Mouse (Mus musculus) hindbrain, embryonic 12.5 days (tissue): ENCODE measurements around the gene Gm28051. TPM values are rescaled to one million over a fixed set of nuclear protein-coding genes. Genes with fewer than 3 reads are reported as not detected.

ENCODE experiments used
- ATAC-seq: fragments of 200-750 bp; cut with Nextera tagmentation; 2 replicates; pipeline ENCODE4 v1.8.0; 2017; ENCODE audit warnings: moderate TSS enrichment; ENCODE audit not compliant: low FRiP score
- H3K27ac ChIP-seq: fragments of 300-500 bp; sonication (generic); 2 replicates; pipeline ENCODE4 v1.5.1; 2016; ENCODE audit warnings: mild to moderate bottlenecking
- H3K27me3 ChIP-seq: fragments of 300-500 bp; sonication (generic); 2 replicates; pipeline ENCODE4 v1.6.1; 2016; ENCODE audit warnings: mild to moderate bottlenecking
- H3K36me3 ChIP-seq: fragments of 300-500 bp; sonication (generic); 2 replicates; pipeline ENCODE4 v1.6.1; 2016; ENCODE audit warnings: mild to moderate bottlenecking
- H3K4me1 ChIP-seq: fragments of 300-500 bp; sonication (generic); 2 replicates; pipeline ENCODE4 v1.6.1; 2016
- H3K4me2 ChIP-seq: fragments of 300-500 bp; sonication (generic); replicated peaks from 2 replicates; pipeline ENCODE4 v1.6.1; 2016; ENCODE audit warnings: mild to moderate bottlenecking
- H3K4me3 ChIP-seq: fragments of 300-500 bp; sonication (generic); 2 replicates; pipeline ENCODE4 v1.5.1; 2016; ENCODE audit warnings: mild to moderate bottlenecking
- H3K9ac ChIP-seq: fragments of 300-500 bp; sonication (generic); 2 replicates; pipeline ENCODE4 v1.6.1; 2016; ENCODE audit warnings: mild to moderate bottlenecking, moderate library complexity
- H3K9me3 ChIP-seq: fragments of 300-500 bp; sonication (generic); replicated peaks from 2 replicates; pipeline ENCODE4 v1.6.1; 2016; ENCODE audit warnings: mild to moderate bottlenecking
- WGBS: fragments of 180-500 bp; shearing (Covaris S2); methylation state at CpG from one replicate; pipeline ENCODE4 v1.1.7; 2016; 5-methylcytosine and 5-hydroxymethylcytosine counted together
- polyA plus RNA-seq: library from polyadenylated mRNA; unstranded; fragments of >200 nt; fragmentation: Nextera tagmentation; extraction: Ambion mirVana; gene quantifications from 2 replicates; pipeline ENCODE4 v1.2.1, GENCODE M21; 2016

Gene Gm28051
- polyA plus RNA-seq, result not detected in 2 replicates

GRCm38 (mm10) chr12:102757689-102758402, at the start of gene Gm28051, which contains the start of the genes Gon7 and Ubr7:
Gm28051 (minus strand) TSS chr12:102757765.
Gon7 (minus strand) TSS chr12:102757803.
Ubr7 (plus strand) TSS chr12:102757967.
- under 1% methylated on average over 73 of the region's 73 CpGs for WGBS
- peaks cover 17% of the 10 kb centered on the region for H3K4me1 ChIP-seq
- H3K4me3 ChIP-seq, result peak within 1 kb of the TSS; percentile 85
- H3K4me2 ChIP-seq, result peak within 1 kb of the TSS; percentile 77
- H3K36me3 ChIP-seq, result 0 out of 2 replicates have a peak, but pooled peaks cover 2% of the 10 kb centered on the region
- peak within 1 kb of the TSS; percentile 86 for H3K9ac ChIP-seq
- peak; percentile 97 for ATAC-seq
- H3K27ac ChIP-seq, result peak within 1 kb of the TSS; percentile 92
- H3K9me3 ChIP-seq, result no peaks in the 10 kb centered on the region
- H3K27me3 ChIP-seq, result no peaks in the 10 kb centered on the region

- Histone ChIP-seq H3K4me3 (no peak overlapping the region), H3K36me3 (peaks cover 9% of the 10 kb centered on the region; the same call in 1 of the 2 replicates)
- 87% methylated on average over 2 of the region's 2 CpGs for WGBS
These were observed 42.0 kb upstream of the Gm28051 start for GRCm38 (mm10) chr12:102799528-102799927.

GRCm38 (mm10) chr12:102787927-102788326, 30.4 kb upstream of the Gm28051 start:
- WGBS, result 91% methylated on average over 7 of the region's 7 CpGs
- Histone ChIP-seq H3K36me3 (peaks cover 72% of the 10 kb centered on the region), H3K27me3 (no peaks in the 10 kb centered on the region), H3K4me3 (no peak overlapping the region), H3K4me1 (no peaks in the 10 kb centered on the region), H3K9ac (no peak overlapping the region), H3K9me3 (no peaks in the 10 kb centered on the region), H3K27ac (no peak overlapping the region), H3K4me2 (no peak overlapping the region)
- no peak for ATAC-seq

More at GRCm38 (mm10) chr12:102799528-102799927, 42.0 kb upstream of the Gm28051 start:
- H3K27me3 ChIP-seq, result no peaks in the 10 kb centered on the region
- H3K4me2 ChIP-seq, result no peak overlapping the region
- H3K4me1 ChIP-seq, result no peaks in the 10 kb centered on the region
- no peak for ATAC-seq
- H3K9ac ChIP-seq, result no peak overlapping the region
- H3K9me3 ChIP-seq, result no peaks in the 10 kb centered on the region
- H3K27ac ChIP-seq, result no peak overlapping the region

GRCm38 (mm10) chr12:102785593-102785985, 28.0 kb upstream of the Gm28051 start:
- Histone ChIP-seq H3K27ac (no peak overlapping the region), H3K9ac (no peak overlapping the region), H3K36me3 (peaks cover 57% of the 10 kb centered on the region), H3K4me1 (no peaks in the 10 kb centered on the region), H3K4me3 (no peak overlapping the region), H3K4me2 (no peak overlapping the region), H3K27me3 (no peaks in the 10 kb centered on the region), H3K9me3 (no peaks in the 10 kb centered on the region)
- ATAC-seq, result no peak
- WGBS, result 76% methylated on average over 5 of the region's 5 CpGs

GRCm38 (mm10) chr12:102784899-102785592, 27.5 kb upstream of the Gm28051 start:
- no peak overlapping the region for H3K4me2 ChIP-seq
- no peak overlapping the region for H3K4me3 ChIP-seq
- no peak overlapping the region for H3K9ac ChIP-seq
- H3K27ac ChIP-seq, result no peak overlapping the region
- no peaks in the 10 kb centered on the region for H3K27me3 ChIP-seq
- H3K9me3 ChIP-seq, result no peaks in the 10 kb centered on the region
- ATAC-seq, result no peak
- no peaks in the 10 kb centered on the region for H3K4me1 ChIP-seq
- H3K36me3 ChIP-seq, result peaks cover 56% of the 10 kb centered on the region
- 93% methylated on average over 19 of the region's 19 CpGs for WGBS

- H3K4me3 ChIP-seq, result no peak overlapping the region
- H3K9ac ChIP-seq, result no peak overlapping the region
- H3K4me2 ChIP-seq, result no peak overlapping the region
- H3K36me3 ChIP-seq, result peaks cover 50% of the 10 kb centered on the region
- no peaks in the 10 kb centered on the region for H3K9me3 ChIP-seq
- no peaks in the 10 kb centered on the region for H3K27me3 ChIP-seq
- H3K4me1 ChIP-seq, result no peaks in the 10 kb centered on the region
- 95% methylated on average over 5 of the region's 5 CpGs for WGBS
- H3K27ac ChIP-seq, result no peak overlapping the region
- no peak for ATAC-seq
These were observed 25.3 kb upstream of the Gm28051 start for GRCm38 (mm10) chr12:102782841-102783240.

- Histone ChIP-seq H3K27ac (no peak overlapping the region), H3K4me3 (no peak overlapping the region), H3K27me3 (no peaks in the 10 kb centered on the region), H3K4me2 (no peak overlapping the region), H3K9me3 (no peaks in the 10 kb centered on the region), H3K36me3 (peaks cover 44% of the 10 kb centered on the region), H3K4me1 (no peaks in the 10 kb centered on the region), H3K9ac (no peak overlapping the region)
- WGBS, result 56% methylated on average over 3 of the region's 3 CpGs
- no peak for ATAC-seq
These were observed 21.9 kb upstream of the Gm28051 start for GRCm38 (mm10) chr12:102779452-102779851.

- H3K4me2 ChIP-seq, result no peak overlapping the region
- no peaks in the 10 kb centered on the region for H3K4me1 ChIP-seq
- H3K4me3 ChIP-seq, result no peak overlapping the region
- no peak overlapping the region for H3K27ac ChIP-seq
- H3K36me3 ChIP-seq, result peaks cover 48% of the 10 kb centered on the region
- H3K9ac ChIP-seq, result no peak overlapping the region
- no peak for ATAC-seq
- H3K9me3 ChIP-seq, result no peaks in the 10 kb centered on the region
- no peaks in the 10 kb centered on the region for H3K27me3 ChIP-seq
- 87% methylated on average over 5 of the region's 5 CpGs for WGBS
These were observed 20.6 kb upstream of the Gm28051 start for GRCm38 (mm10) chr12:102778151-102778550.

- no peak overlapping the region for H3K9ac ChIP-seq
- H3K36me3 ChIP-seq, result peaks cover 65% of the 10 kb centered on the region
- no peaks in the 10 kb centered on the region for H3K27me3 ChIP-seq
- no peak overlapping the region for H3K4me2 ChIP-seq
- no peak overlapping the region for H3K4me3 ChIP-seq
- no peak overlapping the region for H3K27ac ChIP-seq
- no peaks in the 10 kb centered on the region; the same call in 1 of the 2 replicates for H3K9me3 ChIP-seq
- no peaks in the 10 kb centered on the region for H3K4me1 ChIP-seq
- no peak for ATAC-seq
- 91% methylated on average over 14 of the region's 14 CpGs for WGBS
These were observed 18.5 kb upstream of the Gm28051 start for GRCm38 (mm10) chr12:102776035-102776434.

- Histone ChIP-seq H3K27ac (no peak overlapping the region), H3K36me3 (peaks cover 80% of the 10 kb centered on the region), H3K27me3 (no peaks in the 10 kb centered on the region), H3K9me3 (no peaks in the 10 kb centered on the region; the same call in 1 of the 2 replicates), H3K4me2 (no peak overlapping the region), H3K9ac (no peak overlapping the region), H3K4me3 (no peak overlapping the region), H3K4me1 (no peaks in the 10 kb centered on the region)
- 91% methylated on average over 5 of the region's 5 CpGs for WGBS
- ATAC-seq, result no peak
These were observed 15.1 kb upstream of the Gm28051 start for GRCm38 (mm10) chr12:102772676-102773075.

GRCm38 (mm10) chr12:102771601-102772000, 14.0 kb upstream of the Gm28051 start:
- Histone ChIP-seq H3K9me3 (no peaks in the 10 kb centered on the region; the same call in 1 of the 2 replicates), H3K27me3 (no peaks in the 10 kb centered on the region), H3K4me2 (no peak overlapping the region), H3K27ac (no peak overlapping the region), H3K4me1 (no peaks in the 10 kb centered on the region), H3K9ac (no peak overlapping the region), H3K4me3 (no peak overlapping the region), H3K36me3 (peaks cover 85% of the 10 kb centered on the region)
- WGBS, result 96% methylated on average over 8 of the region's 8 CpGs
- no peak for ATAC-seq

GRCm38 (mm10) chr12:102769000-102769399, 11.4 kb upstream of the Gm28051 start:
- no peak overlapping the region for H3K4me3 ChIP-seq
- peaks cover 79% of the 10 kb centered on the region for H3K36me3 ChIP-seq
- no peak overlapping the region for H3K9ac ChIP-seq
- H3K4me1 ChIP-seq, result no peaks in the 10 kb centered on the region
- H3K4me2 ChIP-seq, result no peak overlapping the region
- no peaks in the 10 kb centered on the region for H3K27me3 ChIP-seq
- ATAC-seq, result no peak
- 97% methylated on average over 4 of the region's 4 CpGs for WGBS
- no peaks in the 10 kb centered on the region; the same call in 1 of the 2 replicates for H3K9me3 ChIP-seq
- H3K27ac ChIP-seq, result no peak overlapping the region
